Mouse (Mus musculus) kidney, adult 2 months (tissue): Measurements from ENCODE around the gene Gm2056.
"Not testable (repeated sequence)": the region's sequence is repeated elsewhere in the genome, so short reads cannot be mapped to it uniquely, and the experiment has no call there.

ENCODE experiments used
- CTCF ChIP-seq: fragments of 200-500 bp; conservative IDR thresholded peaks from 2 replicates; pipeline ENCODE4 v1.5.1; 2011; ENCODE audit warnings: low read depth, mild to moderate bottlenecking, control low read depth, low read length, moderate library complexity, mixed read lengths; ENCODE audit not compliant: insufficient read depth, insufficient read length
- POLR2A ChIP-seq: fragments of 200-500 bp; IDR thresholded peaks from one replicate; pipeline ENCODE4 v1.6.1; 2011; ENCODE audit warnings: low read depth, low read length, control low read depth

DNA sequence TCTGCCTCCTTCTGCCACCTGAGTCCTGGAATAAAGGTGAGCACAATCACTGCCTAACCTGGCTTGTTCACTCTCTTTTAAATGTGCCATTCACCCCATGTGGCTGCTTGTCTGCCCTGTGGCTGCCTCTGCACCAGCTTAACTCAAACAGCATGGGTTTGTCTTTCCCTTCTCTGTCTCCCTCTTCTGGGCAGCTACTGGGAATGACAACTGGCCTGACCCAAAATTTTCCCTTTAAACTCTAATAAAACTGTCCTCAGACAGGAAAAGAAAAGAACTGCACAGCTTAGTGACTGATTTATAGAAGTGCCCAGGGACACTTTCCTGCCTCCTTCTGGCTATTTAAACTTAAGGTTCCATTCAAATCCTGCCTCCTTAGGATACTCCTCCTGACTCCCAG lies 12.3 kb downstream of the Gm2056 start:
- not testable (repeated sequence) for TF ChIP-seq POLR2A, CTCF
